Mouse (Mus musculus): ENCODE data around the gene Tcaim.

Gene Tcaim

GRCm38 (mm10) chr9:122805053-122805844 is at the start of gene Tcaim:
Gene Tcaim (plus strand): TSS chr9:122805539.
- in situ Hi-C loops (cut with MboI; ENCODE audit: unreplicated experiment in 2 of 2) = no loop called here

- in situ Hi-C loops (cut with MboI; ENCODE audit: unreplicated experiment in 2 of 2) = no loop called here
Observed at GRCm38 (mm10) chr9:122757614-122758013, 47.7 kb upstream of the Tcaim start.

GRCm38 (mm10) chr9:122760111-122760510 is 45.2 kb upstream of the Tcaim start:
- in situ Hi-C loops (cut with MboI; ENCODE audit: unreplicated experiment in 2 of 2) = no loop called here

DNA sequence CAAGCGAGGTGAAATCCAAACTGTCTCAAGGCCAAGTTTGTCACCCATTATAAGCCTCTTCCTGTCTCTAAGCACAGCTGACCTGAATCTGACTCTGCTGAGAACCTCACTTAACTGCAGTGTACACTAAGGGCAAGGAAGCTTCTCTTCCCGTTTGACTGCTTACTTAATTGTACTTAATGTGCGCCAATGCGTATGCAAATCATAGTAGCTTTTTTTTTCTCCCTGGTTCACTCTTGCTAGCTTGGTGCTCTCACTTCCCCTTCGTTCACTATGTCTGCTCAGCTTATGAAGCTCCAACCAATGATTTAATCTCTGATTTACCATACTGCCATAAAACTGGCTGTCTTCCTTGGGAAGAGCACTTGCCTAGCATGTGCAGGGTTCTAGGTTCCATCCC is 20.1 kb upstream of the Tcaim start:
- in situ Hi-C loops (cut with MboI; ENCODE audit: unreplicated experiment in 2 of 2) = no loop called here

DNA sequence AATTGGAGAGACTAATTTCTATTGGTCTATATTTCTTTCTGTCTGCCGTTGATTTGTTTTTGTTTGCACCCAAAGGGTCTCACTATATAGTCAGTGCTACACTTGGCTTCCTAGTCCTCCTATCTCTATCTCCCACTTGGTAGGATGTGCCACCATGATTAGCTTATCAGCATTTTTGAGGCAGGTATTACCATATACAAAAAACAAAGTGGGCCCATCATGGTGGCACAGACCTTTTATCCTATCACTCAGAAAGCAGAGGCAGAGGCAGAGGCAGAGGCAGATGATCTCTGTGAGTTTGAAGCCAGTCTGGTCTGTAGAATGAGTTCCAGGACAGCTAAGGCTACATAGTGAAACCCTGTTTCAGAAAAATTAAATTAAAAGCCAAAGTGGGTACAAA is 18.8 kb upstream of the Tcaim start:
- in situ Hi-C loops (cut with MboI; ENCODE audit: unreplicated experiment in 2 of 2) = no loop called here

GRCm38 (mm10) chr9:122805845-122806341 is 554 bp downstream of the Tcaim start:
- in situ Hi-C loops (cut with MboI; ENCODE audit: unreplicated experiment in 2 of 2) = no loop called here

- in situ Hi-C loops (cut with MboI; ENCODE audit: unreplicated experiment in 2 of 2) = no loop called here
Observed at GRCm38 (mm10) chr9:122807186-122807585, 1.8 kb downstream of the Tcaim start.

DNA sequence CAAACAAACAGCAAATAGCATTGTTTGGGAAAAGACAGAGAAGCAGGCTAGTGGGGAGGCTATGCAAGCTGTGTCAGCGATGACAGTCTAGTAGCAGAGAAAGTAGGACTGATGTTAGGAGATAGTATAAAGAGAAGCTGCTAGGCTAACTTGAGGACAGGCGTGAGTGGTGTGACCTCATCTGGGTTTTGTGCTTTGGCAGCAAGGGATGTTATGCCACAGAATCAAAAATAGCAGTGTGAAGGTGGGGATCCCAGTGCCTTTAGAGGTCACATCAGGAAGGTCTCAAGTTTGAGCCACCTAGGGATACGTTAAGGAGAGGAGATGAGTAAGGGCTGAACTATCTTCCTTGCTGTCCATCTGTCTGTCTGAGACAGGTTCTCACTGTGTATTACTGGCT is 4.9 kb downstream of the Tcaim start:
- in situ Hi-C loops (cut with MboI; ENCODE audit: unreplicated experiment in 2 of 2) = no loop called here

- in situ Hi-C loops (cut with MboI; ENCODE audit: unreplicated experiment in 2 of 2) = no loop called here
Observed at GRCm38 (mm10) chr9:122812386-122812785, 7.0 kb downstream of the Tcaim start.

DNA sequence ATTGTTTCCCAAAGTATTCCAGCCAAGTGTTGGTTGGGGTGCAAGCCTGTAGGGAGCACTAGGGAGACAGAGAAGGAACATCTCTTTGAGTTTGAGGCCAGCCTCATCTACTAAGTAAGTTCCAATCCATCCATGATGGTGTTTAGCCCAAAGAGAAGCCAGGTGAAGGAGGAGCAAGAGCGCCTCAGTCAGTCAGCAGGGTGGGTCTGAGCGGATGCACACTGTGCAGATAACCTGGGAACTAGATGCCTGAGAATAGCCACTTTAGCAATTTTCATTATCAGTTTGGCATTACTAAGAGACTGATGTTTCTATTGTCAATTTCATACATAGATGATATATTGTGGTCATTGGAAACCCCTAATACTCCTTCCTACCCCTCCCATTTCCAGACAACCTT is 9.4 kb downstream of the Tcaim start:
- in situ Hi-C loops (cut with MboI; ENCODE audit: unreplicated experiment in 2 of 2) = no loop called here

DNA sequence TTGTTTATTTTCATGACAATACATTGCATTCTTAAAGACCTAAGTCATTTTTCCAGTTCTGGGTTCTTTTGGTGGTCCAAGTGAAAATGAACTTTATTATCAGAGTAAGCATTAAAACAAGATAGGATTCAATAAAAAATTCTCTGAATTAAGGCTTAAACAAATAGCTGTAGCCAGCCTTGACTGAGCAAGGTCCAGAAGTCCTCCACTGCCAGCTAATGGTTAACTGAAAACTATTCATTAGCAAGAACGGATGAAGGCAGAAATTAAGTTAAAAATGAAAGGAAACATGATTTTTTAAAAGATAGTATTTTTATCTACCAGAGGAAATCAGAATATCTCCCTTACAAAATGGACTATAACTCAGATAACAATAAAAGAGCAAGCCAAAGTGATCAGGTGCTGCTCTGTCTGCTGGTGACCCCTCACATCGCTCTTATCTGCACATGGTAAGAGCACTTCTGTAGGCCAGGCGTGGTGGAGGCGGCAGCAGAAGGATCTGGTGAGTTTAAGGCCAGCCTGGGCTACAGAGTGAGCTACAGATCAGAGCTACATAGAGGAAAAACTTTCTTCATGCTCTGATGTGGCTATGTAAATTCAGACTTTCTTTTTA is 10.0 kb downstream of the Tcaim start:
- in situ Hi-C loops (cut with MboI; ENCODE audit: unreplicated experiment in 2 of 2) = no loop called here

- in situ Hi-C loops (cut with MboI; ENCODE audit: unreplicated experiment in 2 of 2) = no loop called here
Observed at GRCm38 (mm10) chr9:122823374-122824017, 18.2 kb downstream of the Tcaim start.

- in situ Hi-C loops (cut with MboI; ENCODE audit: unreplicated experiment in 2 of 2) = no loop called here
Observed at GRCm38 (mm10) chr9:122826743-122827142, 21.4 kb downstream of the Tcaim start.

DNA sequence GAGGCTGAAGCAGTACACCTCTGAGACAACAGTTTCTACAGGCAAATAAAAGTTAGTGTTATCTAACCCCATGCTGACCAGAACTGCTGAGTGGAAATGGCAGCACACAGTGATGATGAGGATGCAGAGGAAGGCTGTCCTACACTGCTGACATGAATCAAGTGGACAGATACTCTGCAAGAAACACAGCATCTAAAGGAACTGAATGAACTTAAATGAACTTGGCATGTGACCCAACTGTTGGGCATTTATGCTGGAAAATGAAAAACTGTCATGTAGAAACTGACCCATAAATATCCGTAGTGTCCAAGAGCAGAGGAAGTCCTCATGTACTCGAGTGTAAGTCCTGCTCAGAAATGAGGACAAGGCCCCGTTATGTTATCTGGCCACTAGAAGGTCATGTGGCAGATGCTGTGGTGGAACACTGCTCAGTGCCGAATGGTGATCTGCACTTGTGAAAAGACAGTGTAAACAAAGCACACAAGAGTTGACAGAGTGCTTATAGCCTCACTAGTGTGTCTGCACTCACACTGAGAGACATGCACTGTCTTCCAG is 24.6 kb downstream of the Tcaim start:
- in situ Hi-C loops (cut with MboI; ENCODE audit: unreplicated experiment in 2 of 2) = no loop called here

- in situ Hi-C loops (cut with MboI; ENCODE audit: unreplicated experiment in 2 of 2) = no loop called here
Observed at GRCm38 (mm10) chr9:122836126-122836525, 30.8 kb downstream of the Tcaim start.

DNA sequence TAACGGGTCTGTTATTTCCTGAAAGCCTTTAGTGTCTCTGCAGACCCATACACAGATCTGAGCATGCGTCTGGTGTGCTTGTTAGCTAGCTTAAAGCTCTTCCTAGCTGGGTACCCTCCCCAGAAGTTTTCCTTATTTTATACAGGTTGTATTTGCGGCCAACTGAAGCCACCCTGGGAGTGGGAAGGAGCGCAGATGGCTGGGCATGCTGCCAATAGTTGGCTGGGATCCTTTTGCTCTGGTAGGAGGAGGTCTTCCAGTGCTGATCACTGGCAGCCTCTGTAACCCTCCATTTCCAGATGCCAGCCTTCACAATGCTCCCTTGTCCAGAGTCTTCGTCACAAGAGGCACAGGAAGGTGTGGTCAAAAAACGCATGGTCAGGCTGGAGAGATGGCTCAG is 31.5 kb downstream of the Tcaim start:
- in situ Hi-C loops (cut with MboI; ENCODE audit: unreplicated experiment in 2 of 2) = no loop called here

GRCm38 (mm10) chr9:122837216-122837615 is 31.9 kb downstream of the Tcaim start:
- in situ Hi-C loops (cut with MboI; ENCODE audit: unreplicated experiment in 2 of 2) = no loop called here

GRCm38 (mm10) chr9:122837680-122838079 is 32.3 kb downstream of the Tcaim start:
- in situ Hi-C loops (cut with MboI; ENCODE audit: unreplicated experiment in 2 of 2) = no loop called here

- in situ Hi-C loops (cut with MboI; ENCODE audit: unreplicated experiment in 2 of 2) = no loop called here
Observed at GRCm38 (mm10) chr9:122843760-122844159, 38.4 kb downstream of the Tcaim start, which contains the start of gene Gm35549. Gene Gm35549 (minus strand): TSS chr9:122844035.

DNA sequence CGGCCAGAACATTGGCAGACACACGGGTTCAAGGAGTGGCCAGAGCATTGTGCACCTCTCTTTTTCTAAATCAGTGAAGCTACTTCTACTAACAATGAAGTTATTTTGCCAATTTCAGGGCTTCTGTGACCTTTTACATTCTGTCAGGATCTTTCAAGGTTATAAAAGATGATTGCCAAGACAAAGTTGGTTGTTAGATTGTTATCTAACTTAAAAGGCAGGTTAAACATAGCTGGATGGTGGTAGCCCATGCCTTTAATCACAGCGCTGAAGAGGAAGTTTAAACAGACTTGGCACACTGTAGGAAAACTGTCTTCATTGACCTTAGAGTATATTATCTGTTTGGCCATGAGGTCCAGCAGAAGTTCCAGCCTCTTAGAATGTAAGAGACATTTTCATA is 40.3 kb downstream of the Tcaim start:
- in situ Hi-C loops (cut with MboI; ENCODE audit: unreplicated experiment in 2 of 2) = no loop called here

DNA sequence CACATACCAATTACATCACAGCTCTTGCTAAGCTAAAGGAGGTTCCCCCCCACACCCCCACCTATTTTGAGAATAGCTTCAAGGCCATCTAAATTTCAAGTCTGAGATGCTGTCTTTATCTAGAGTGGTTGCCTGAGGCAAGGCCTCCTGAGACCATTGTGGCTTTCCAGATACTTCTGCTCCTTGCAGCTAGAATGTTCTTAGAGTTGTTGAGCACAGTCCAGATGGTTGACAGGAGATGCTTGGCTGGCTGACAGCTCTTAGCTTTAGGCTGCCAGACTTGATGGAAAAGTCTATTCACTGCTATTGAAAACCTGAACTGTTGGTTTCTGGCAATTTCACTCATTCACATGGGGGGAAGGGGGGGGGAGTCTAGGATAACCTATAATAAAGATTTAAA is 40.8 kb downstream of the Tcaim start:
- in situ Hi-C loops (cut with MboI; ENCODE audit: unreplicated experiment in 2 of 2) = no loop called here

Data from v-Abl transformed pro-B cells (cell line).